ENCODE assay signal across 20 mouse cellular contexts in the genomic region with DNA sequence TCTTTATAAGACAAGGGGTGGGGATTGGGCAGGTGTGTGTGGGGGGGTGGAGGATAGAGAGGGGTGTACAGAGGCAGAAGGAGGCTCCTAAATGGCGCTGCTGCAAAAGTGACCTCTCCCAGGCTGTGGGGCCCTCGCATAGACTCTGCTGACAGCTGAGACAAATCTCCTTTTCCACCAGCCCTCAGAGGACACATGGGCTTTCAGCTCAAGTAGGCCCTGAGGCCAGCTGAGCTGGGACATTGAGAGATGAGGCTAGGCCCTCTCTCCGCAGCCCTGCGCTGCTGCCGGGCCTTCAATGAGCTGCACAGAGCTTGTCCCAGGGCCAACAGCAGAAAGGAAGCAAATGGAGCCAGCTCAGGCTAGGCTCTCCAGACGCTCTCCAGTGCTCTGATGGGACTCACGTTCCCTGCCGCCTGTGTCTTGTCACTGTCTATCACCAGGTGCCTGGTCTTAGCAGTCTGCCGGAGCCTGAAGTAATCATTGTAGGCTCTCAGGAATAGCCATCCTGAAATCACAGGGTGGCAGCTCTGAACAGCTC. TPM values are rescaled to one million over a fixed set of nuclear protein-coding genes. Genes with fewer than 3 reads are reported as not detected.
DNase-seq lines count a peak whose midpoint lies in the region; ATAC-seq lines count a peak whose summit lies in the region.
"Had no signal": no experiment of that assay in that cellular context is flagged by ENCODE, and none has a peak within 500 bp of the region (broad histone marks: within the 10 kb centered on the region; RNA-seq: fewer than 3 reads in every experiment).

No protein-coding gene starts in this region.

- WGBS in hindbrain, embryonic 10.5 days: 73% methylated on average over 9 of the region's 9 CpGs
- 39% methylated on average over 9 of the region's 9 CpGs for WGBS in hindbrain, embryonic 14.5 days
- WGBS in midbrain, embryonic 10.5 days: 78% methylated on average over 9 of the region's 9 CpGs
- 71% methylated on average over 9 of the region's 9 CpGs for WGBS in midbrain, embryonic 16.5 days
- WGBS in stomach, embryonic 15.5 days: 46% methylated on average over 9 of the region's 9 CpGs

- H3K27ac ChIP-seq in hindbrain, embryonic 10.5 days: peak overlapping the region; percentile 62
- no peak overlapping the region for H3K27ac ChIP-seq in hindbrain, embryonic 14.5 days
- peak overlapping the region; percentile 38; the same call in 1 of the 2 replicates for H3K27ac ChIP-seq in midbrain, embryonic 10.5 days (replicated peaks)
- H3K27ac ChIP-seq in midbrain, embryonic 16.5 days (ENCODE audit: low read length): no peak overlapping the region
- no peak overlapping the region for H3K27ac ChIP-seq in stomach, embryonic 15.5 days
- H3K27ac ChIP-seq: kidney, postnatal 0 days; limb, embryonic 10.5 days had no signal

- H3K9ac ChIP-seq in hindbrain, embryonic 14.5 days: no peak overlapping the region
- H3K9ac ChIP-seq in midbrain, embryonic 16.5 days (ENCODE audit: low read depth, low read length): no peak overlapping the region
- H3K9ac ChIP-seq in stomach, embryonic 15.5 days: no peak overlapping the region
- H3K9ac ChIP-seq: liver, postnatal 0 days had no signal

- H3K4me2 ChIP-seq in hindbrain, embryonic 14.5 days (replicated peaks): no peak overlapping the region
- no peak overlapping the region for H3K4me2 ChIP-seq in midbrain, embryonic 16.5 days (ENCODE audit: low read length)
- no peak overlapping the region for H3K4me2 ChIP-seq in stomach, embryonic 15.5 days

- H3K4me3 ChIP-seq in hindbrain, embryonic 10.5 days: no peak overlapping the region
- H3K4me3 ChIP-seq in hindbrain, embryonic 14.5 days (replicated peaks; ENCODE audit: low read length): no peak overlapping the region
- no peak overlapping the region for H3K4me3 ChIP-seq in midbrain, embryonic 10.5 days
- H3K4me3 ChIP-seq in midbrain, embryonic 16.5 days (ENCODE audit: low read depth, low read length): no peak overlapping the region
- H3K4me3 ChIP-seq in stomach, embryonic 15.5 days (replicated peaks): no peak overlapping the region
- H3K4me3 ChIP-seq: erythroblast, embryonic 14.5 days; limb, embryonic 10.5 days; megakaryocyte, embryonic 14.5 days had no signal

- peaks cover 25% of the 10 kb centered on the region for H3K4me1 ChIP-seq in hindbrain, embryonic 10.5 days (replicated peaks)
- H3K4me1 ChIP-seq in hindbrain, embryonic 14.5 days (replicated peaks; ENCODE audit: control insufficient read depth, insufficient read depth, low read length): no peaks in the 10 kb centered on the region; the same call in 1 of the 2 replicates
- peaks cover 18% of the 10 kb centered on the region for H3K4me1 ChIP-seq in midbrain, embryonic 10.5 days
- peaks cover 3% of the 10 kb centered on the region; the same call in 1 of the 2 replicates for H3K4me1 ChIP-seq in midbrain, embryonic 16.5 days (ENCODE audit: control insufficient read depth, insufficient read depth, low read length)
- peaks cover 4% of the 10 kb centered on the region; the same call in 1 of the 2 replicates for H3K4me1 ChIP-seq in stomach, embryonic 15.5 days

- H3K9me3 ChIP-seq in hindbrain, embryonic 10.5 days: no peaks in the 10 kb centered on the region
- no peaks in the 10 kb centered on the region for H3K9me3 ChIP-seq in hindbrain, embryonic 14.5 days (ENCODE audit: control insufficient read depth, low read length)
- no peaks in the 10 kb centered on the region for H3K9me3 ChIP-seq in midbrain, embryonic 10.5 days (replicated peaks)
- no peaks in the 10 kb centered on the region for H3K9me3 ChIP-seq in midbrain, embryonic 16.5 days (replicated peaks; ENCODE audit: control insufficient read depth, low read length, poor library complexity, severe bottlenecking)
- no peaks in the 10 kb centered on the region for H3K9me3 ChIP-seq in stomach, embryonic 15.5 days
- H3K9me3 ChIP-seq: limb, embryonic 10.5 days; megakaryocyte, embryonic 14.5 days had no signal

- no peak; the same call in 1 of the 2 replicates for ATAC-seq in hindbrain, embryonic 14.5 days (ENCODE audit: low FRiP score)
- ATAC-seq in midbrain, embryonic 16.5 days: no peak
- ATAC-seq in erythroid progenitor cell, adult 5-6 weeks (replicated peaks; ENCODE audit: low FRiP score, poor library complexity, severe bottlenecking): peak; percentile 25; the same call in 1 of the 2 replicates
- peak; percentile 79 for ATAC-seq in stomach, embryonic 15.5 days (ENCODE audit: insufficient read depth, low FRiP score, low read depth)
- ATAC-seq: forebrain, embryonic 14.5 days; liver, postnatal 0 days had no signal

- H3K36me3 ChIP-seq in hindbrain, embryonic 10.5 days: no peaks in the 10 kb centered on the region
- H3K36me3 ChIP-seq in hindbrain, embryonic 14.5 days (replicated peaks; ENCODE audit: control insufficient read depth, insufficient read depth): no peaks in the 10 kb centered on the region
- no peaks in the 10 kb centered on the region for H3K36me3 ChIP-seq in midbrain, embryonic 10.5 days
- H3K36me3 ChIP-seq in midbrain, embryonic 16.5 days (ENCODE audit: control insufficient read depth, insufficient read depth, low read length): no peaks in the 10 kb centered on the region
- H3K36me3 ChIP-seq in stomach, embryonic 15.5 days: no peaks in the 10 kb centered on the region
- H3K36me3 ChIP-seq: limb, embryonic 10.5 days had no signal

- DNase-seq in hindbrain, embryonic 10.5 days (ENCODE audit: low spot score): peak; percentile 22
- DNase-seq in hindbrain, embryonic 14.5 days (ENCODE audit: low spot score): no peak
- no peak for DNase-seq in midbrain, embryonic 10.5 days (ENCODE audit: low spot score)
- no peak for DNase-seq in lung, postnatal 36 days
- DNase-seq: cerebellum, adult 2 months; gastrocnemius, postnatal 14 days; kidney, adult 11 months; liver, postnatal 0 days; lung, postnatal 14 days; right cerebral cortex, postnatal 14 days; spleen, adult 18-20 months had no signal

- peaks cover 16% of the 10 kb centered on the region for H3K27me3 ChIP-seq in hindbrain, embryonic 10.5 days (ENCODE audit: insufficient read depth, poor library complexity, severe bottlenecking)
- H3K27me3 ChIP-seq in hindbrain, embryonic 14.5 days (ENCODE audit: control insufficient read depth, insufficient read depth, low read length): no peaks in the 10 kb centered on the region
- H3K27me3 ChIP-seq in midbrain, embryonic 10.5 days (ENCODE audit: low read depth, poor library complexity, severe bottlenecking): peaks cover 24% of the 10 kb centered on the region
- no peaks in the 10 kb centered on the region for H3K27me3 ChIP-seq in midbrain, embryonic 16.5 days (ENCODE audit: control insufficient read depth, insufficient read depth, low read depth, low read length)
- H3K27me3 ChIP-seq in stomach, embryonic 15.5 days (replicated peaks): no peaks in the 10 kb centered on the region

RNA-seq across cellular contexts. Expression of a gene that starts 4.8 kb away (rescaled TPM):
- polyA plus RNA-seq in hindbrain, embryonic 10.5 days (2016; fragmentation: Nextera tagmentation; extraction: Ambion mirVana): 5.9 and 14.4 TPM in 2 replicates
- polyA plus RNA-seq in hindbrain, embryonic 14.5 days (2014; fragmentation: Nextera tagmentation; extraction: Ambion mirVana): 20.9 and 22.9 TPM in 2 replicates
- polyA plus RNA-seq in midbrain, embryonic 10.5 days (2016; fragmentation: Nextera tagmentation; extraction: Ambion mirVana): 5.1 and 5.9 TPM in 2 replicates
- 7.2 and 9.1 TPM in 2 replicates for polyA plus RNA-seq in midbrain, embryonic 16.5 days (2015; fragmentation: Nextera tagmentation; extraction: Ambion mirVana)
- not detected in 2 replicates for total RNA-seq in erythroid progenitor cell, adult 5-6 weeks (2015; ENCODE audit: low replicate concordance)
- not detected in 2 replicates for total RNA-seq in erythroid progenitor cell, adult 5-6 weeks (2017; ENCODE audit: low replicate concordance)
- polyA plus RNA-seq in stomach, embryonic 15.5 days (2015; fragmentation: Nextera tagmentation; extraction: Ambion mirVana): 1.2 TPM in 2 replicates
- total RNA-seq: neutrophil, adult 5-6 weeks had no signal
- polyA plus RNA-seq: erythroblast, embryonic 14.5 days; liver, postnatal 0 days had no signal

Comparison
In these comparisons a context has a peak if more than half of its experiments do, and no peak if none do; other contexts are left out.
1. H3K27ac ChIP-seq: peak in hindbrain, embryonic 10.5 days (single experiment) and midbrain, embryonic 10.5 days (single experiment); none in hindbrain, embryonic 14.5 days (single experiment), midbrain, embryonic 16.5 days (single experiment) and stomach, embryonic 15.5 days (single experiment).
2. ATAC-seq: peak in erythroid progenitor cell, adult 5-6 weeks (single experiment) and stomach, embryonic 15.5 days (single experiment); none in hindbrain, embryonic 14.5 days (single experiment) and midbrain, embryonic 16.5 days (single experiment).